Mouse (Mus musculus) ovary, adult 2 months (tissue): ENCODE results near the gene Kif14. TPM values are rescaled to one million over a fixed set of nuclear protein-coding genes. Genes with fewer than 3 reads are reported as not detected.

Source experiments
- polyA plus RNA-seq: library from polyadenylated mRNA; depleted of rRNA; stranded (reverse); fragments of >200 nt; gene quantifications from 2 replicates; pipeline ENCODE4 v1.2.3, GENCODE M21; 2012; rRNA removed

The Kif14 gene
- polyA plus RNA-seq: 0.47 and 0.64 TPM in 2 replicates

GRCm38 (mm10) chr1:136466143-136466811 lies at the start of gene Kif14:
Gene Kif14 (plus strand): TSS chr1:136466343.

Other genes with a start within 250 kb of the Kif14 start
- 9.8 and 11.4 TPM in 2 replicates for gene Inava, start 232.1 kb upstream of the Kif14 start, polyA plus RNA-seq
- gene Gpr25, start 205.5 kb upstream of the Kif14 start, polyA plus RNA-seq: 0.15 and 0.25 TPM in 2 replicates
- 10.9 and 20.2 TPM in 2 replicates for gene Camsap2, start 120.2 kb upstream of the Kif14 start, polyA plus RNA-seq
- gene Ddx59, start 51.1 kb upstream of the Kif14 start, polyA plus RNA-seq: 2.7 and 2.9 TPM in 2 replicates
- gene Zfp281, start 158.6 kb downstream of the Kif14 start, polyA plus RNA-seq: 2.2 and 2.3 TPM in 2 replicates